Mouse (Mus musculus): ENCODE measurements at regions not wholly inside any gene's neighbourhood (a gene's known extent, or its start where the extent isn't known, plus 50 kb on each side); places are given as distances from the start of the nearest gene placed in this dataset.

GRCm38 (mm10) chr10:92091480-92092395 is 630.5 kb downstream of the Nedd1 start:
- DNase-seq (ENCODE audit: low spot score in 2 of 2) = no peak

- no peak for DNase-seq (ENCODE audit: low spot score in 2 of 2)
These were observed 640.1 kb downstream of the Nedd1 start for GRCm38 (mm10) chr10:92082111-92082510.

DNA sequence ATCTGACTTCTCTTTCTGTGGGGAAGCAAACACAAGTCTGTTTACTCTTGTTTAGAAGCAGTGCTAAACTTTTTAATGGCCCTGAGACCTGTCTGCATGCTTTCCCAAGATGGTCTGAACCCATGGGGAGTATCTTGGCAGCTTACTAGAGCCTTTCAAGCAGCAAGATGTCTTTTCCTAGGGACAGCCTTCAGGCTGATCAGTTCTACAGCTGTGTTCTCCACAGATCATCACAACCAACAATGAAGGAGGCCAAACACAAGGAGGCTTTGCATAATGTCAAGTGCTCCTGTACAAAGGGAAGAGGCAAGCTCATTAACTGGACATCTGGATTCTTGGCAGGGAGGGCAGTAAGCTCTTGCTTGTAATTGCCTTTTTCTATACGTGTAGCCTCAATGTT is 641.0 kb downstream of the Nedd1 start:
- no peak for DNase-seq (ENCODE audit: low spot score in 2 of 2)

GRCm38 (mm10) chr10:92079421-92079820 is 642.8 kb downstream of the Nedd1 start:
- DNase-seq (ENCODE audit: low spot score in 2 of 2) = no peak

- DNase-seq (ENCODE audit: low spot score in 2 of 2) = no peak
These were observed 644.9 kb downstream of the Nedd1 start for GRCm38 (mm10) chr10:92077291-92077690.

- no peak for DNase-seq (ENCODE audit: low spot score in 2 of 2)
These were observed 645.5 kb downstream of the Nedd1 start for GRCm38 (mm10) chr10:92076754-92077153.

DNA sequence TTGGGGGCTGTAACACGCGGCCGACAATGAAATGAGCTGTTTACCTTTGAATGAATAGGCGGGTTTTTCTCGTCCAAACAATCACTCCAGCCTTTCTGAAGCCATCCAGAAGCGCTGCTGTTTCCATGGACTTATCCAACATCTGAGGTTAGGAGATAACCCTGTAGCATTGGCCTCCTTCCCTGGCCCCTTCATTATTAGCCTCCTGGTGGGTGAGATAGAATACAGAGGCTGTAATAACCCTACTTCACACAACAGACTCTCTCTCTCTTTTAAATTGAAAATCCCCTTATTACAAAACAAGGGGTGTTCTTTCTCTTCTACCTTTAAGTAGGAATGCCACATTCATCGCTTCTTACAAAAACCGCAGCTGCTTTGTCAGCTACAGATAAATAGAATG is 646.8 kb downstream of the Nedd1 start:
- no peak for DNase-seq (ENCODE audit: low spot score in 2 of 2)

DNA sequence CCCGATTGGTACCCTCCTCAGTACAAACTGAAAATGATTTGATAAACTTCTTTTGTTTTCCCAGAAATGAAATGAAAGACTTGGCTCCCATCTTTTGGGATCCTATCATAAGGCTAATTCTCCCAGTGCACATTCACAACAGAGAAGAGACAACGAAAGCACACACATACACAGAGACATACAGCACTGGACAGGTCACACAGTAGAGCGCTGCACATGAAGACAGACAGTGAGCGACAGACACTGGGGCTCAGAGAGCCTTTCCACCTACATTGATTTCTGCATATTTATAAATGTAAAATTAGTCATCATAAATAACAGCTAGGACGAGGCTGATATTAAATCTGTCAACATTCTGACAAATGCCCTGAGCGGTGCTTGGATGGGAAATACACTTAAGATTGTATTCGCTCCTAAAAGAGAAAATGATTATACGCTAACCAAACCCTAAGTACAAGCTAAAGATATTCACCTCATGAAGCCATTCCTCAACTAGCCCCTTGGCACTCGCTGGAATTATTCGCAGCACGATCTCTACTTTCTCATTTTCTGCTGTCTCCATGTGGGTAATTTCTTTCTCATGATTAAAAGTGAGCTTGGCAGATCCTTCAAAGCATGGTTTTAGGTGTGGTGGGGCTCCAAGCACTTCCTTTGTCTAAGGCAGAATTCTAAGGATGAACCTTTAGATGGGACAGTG is 647.4 kb downstream of the Nedd1 start:
- DNase-seq (ENCODE audit: low spot score in 2 of 2) = no peak

DNA sequence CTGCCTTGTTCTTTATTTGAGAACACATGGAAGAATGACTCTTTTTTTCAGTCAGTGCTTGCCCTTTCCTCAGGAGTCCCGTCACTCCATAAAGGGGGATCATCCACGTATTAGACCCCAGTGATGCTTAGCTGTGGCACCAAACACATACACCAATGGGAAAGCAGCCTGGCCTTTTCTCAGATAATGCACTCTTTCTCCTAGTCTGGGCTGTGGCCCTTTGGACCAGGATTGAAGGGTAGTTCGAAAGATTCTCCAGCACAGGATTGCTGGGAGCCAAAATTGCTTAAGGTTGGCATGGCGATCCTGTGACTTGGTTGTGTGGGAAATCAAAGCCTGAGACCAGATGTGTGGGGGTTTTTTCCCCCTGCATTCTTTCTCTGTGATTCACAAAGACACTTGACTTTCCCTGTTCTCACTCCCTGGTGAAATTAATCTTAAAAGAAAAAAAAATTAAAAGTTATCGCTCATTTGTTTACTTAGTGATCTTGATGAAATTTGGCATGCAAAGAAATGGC is 648.3 kb downstream of the Nedd1 start:
- DNase-seq (ENCODE audit: low spot score in 2 of 2) = no peak

DNA sequence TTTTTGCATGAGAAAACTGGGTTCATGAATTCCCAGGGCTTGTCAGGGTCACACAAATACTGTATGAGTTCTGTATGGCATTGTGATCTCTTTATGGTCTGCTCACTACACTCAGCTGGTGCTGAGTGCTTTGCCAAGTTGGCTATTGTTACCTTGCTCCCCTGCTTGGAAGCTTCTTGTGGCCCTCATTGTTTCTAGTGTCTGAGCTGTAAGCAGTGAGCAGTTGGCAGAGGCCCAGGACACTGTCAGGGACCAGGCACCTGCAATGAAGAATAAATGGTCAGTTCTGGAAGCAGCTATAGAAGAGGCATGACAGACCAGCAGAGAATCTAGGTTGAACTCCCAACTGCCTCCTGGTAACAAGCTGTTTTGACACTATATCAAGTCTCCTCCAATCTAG is 677.4 kb downstream of the Nedd1 start:
- no peak for DNase-seq (ENCODE audit: low spot score in 2 of 2)

GRCm38 (mm10) chr10:92036176-92036575 is 686.0 kb downstream of the Nedd1 start:
- peak; percentile 1 to 46 for DNase-seq (ENCODE audit: low spot score in 2 of 2)

GRCm38 (mm10) chr10:92030221-92030620 is 692.0 kb downstream of the Nedd1 start:
- DNase-seq (ENCODE audit: low spot score in 2 of 2) = no peak

- DNase-seq (ENCODE audit: low spot score in 2 of 2) = no peak
These were observed 698.0 kb downstream of the Nedd1 start for GRCm38 (mm10) chr10:92024203-92024602.

DNA sequence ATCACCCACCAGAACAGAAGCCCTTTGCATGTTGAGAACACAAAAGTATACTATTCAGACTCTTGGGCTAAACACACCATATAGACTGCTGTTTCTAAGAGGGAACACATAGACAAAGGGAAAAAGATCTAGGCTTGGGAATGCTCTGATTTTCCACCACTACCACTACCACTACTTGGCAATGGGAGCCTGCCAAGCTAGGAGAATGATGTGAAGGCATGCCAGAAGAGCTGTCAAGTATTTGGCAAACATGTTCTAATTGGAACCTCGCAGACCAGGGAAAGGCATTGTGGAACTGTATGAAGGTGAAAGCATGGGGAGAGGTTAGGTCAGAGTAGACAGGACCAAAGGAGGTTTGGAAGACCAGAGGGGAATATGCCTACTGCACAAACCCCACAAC is 701.2 kb downstream of the Nedd1 start:
- DNase-seq (ENCODE audit: low spot score in 2 of 2) = no peak

- no peak for DNase-seq (ENCODE audit: low spot score in 2 of 2)
These were observed 712.7 kb downstream of the Nedd1 start for GRCm38 (mm10) chr10:92009551-92009950.

DNA sequence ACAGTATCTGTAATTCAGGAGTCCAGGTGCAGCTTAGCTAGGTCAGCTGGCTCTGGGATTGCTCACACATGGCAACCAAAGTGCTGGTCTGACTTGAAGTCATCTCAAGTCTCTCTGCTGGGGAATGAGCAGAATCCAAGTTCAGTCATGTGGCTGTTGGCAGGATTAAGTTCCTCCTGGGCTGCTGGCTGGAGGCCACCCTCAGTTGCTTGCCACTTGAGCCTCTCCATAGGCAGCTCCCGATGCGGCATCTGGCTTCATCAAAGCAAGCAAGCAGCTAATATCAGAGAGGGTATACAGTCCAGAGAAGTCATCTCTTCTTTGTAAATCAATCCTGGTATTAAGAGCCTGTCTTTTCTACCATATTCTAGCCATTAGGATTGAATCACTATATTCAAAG is 714.3 kb downstream of the Nedd1 start:
- DNase-seq (ENCODE audit: low spot score in 2 of 2) = peak in 1 of 2 experiments; percentile 6

- no peak for DNase-seq (ENCODE audit: low spot score in 2 of 2)
These were observed 715.8 kb downstream of the Nedd1 start for GRCm38 (mm10) chr10:92006467-92006866.

- no peak for DNase-seq (ENCODE audit: low spot score in 2 of 2)
These were observed 731.2 kb downstream of the Nedd1 start for GRCm38 (mm10) chr10:91991040-91991439.

GRCm38 (mm10) chr10:91988364-91988763 is 733.9 kb downstream of the Nedd1 start:
- DNase-seq (ENCODE audit: low spot score in 2 of 2) = peak in 1 of 2 experiments; percentile 29

- DNase-seq (ENCODE audit: low spot score in 2 of 2) = no peak
These were observed 742.4 kb downstream of the Nedd1 start for GRCm38 (mm10) chr10:91979841-91980240.

GRCm38 (mm10) chr10:91971951-91972350 is 750.3 kb downstream of the Nedd1 start:
- DNase-seq (ENCODE audit: low spot score in 2 of 2) = no peak

All from layer of hippocampus, adult 18-20 months (tissue).